Mouse (Mus musculus): ENCODE measurements around the gene Syt3.

DNA sequence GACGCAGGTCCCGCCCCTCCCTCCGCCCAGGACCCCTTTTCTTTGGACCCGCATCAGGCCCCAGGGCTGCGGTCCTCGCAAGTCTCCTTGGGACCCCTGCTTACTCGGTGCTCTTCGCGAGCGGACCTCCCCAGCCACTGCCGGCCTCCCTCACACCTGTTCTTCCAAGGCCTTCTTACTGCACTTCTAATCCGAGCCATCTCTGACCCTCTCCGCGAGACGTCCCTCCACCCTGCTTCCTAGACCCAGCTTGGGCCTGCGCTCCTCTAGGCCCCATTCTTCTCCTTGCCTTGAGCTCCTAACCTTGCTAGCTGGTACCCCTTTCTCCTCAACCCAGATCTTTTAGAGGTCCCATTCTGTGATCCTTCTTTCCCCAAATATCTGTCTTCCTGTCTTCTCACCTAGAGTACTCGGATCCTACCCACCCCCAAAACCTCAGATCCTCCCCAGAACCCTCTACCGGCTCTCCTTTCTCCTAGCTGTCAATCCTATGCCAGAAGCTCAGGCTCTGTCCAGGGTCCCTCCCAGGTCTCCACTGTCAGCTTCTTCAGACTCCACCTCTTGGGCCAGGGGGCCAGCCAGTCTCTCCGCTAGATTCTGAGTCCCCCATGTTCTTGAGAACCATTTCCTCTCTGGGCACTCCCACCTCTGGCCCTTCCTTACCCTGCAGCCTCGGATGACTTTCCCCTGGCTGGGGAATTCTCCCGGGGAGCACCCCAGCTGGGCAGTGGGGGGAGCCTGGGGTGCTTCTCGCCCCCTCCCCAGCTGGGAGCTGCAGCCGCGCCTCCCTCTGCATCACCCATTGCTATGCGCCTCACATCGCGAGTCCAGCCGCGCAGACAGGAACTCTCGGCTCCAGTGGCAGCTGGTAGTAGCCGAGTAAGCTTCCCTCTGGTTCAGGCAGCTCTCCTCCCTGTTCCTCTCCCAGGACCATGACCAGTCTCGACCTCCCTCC, 45.9 kb downstream of the Syt3 start:
- TF ChIP-seq POLR2A (IDR thresholded peaks at IDR 0.05; ENCODE audit: insufficient read length, low read depth) (no peak), MAX (IDR thresholded peaks at IDR 0.05; ENCODE audit: low read depth) (no peak), TCF12 (IDR thresholded peaks at IDR 0.05; ENCODE audit: insufficient read depth, poor library complexity, severe bottlenecking) (no peak), MYOG (IDR thresholded peaks at IDR 0.05; ENCODE audit: control insufficient read depth in 1 of 3, insufficient read depth in 1 of 3, insufficient read length in 2 of 3, low read depth in 2 of 3) (no peak), REST (IDR thresholded peaks at IDR 0.05; ENCODE audit: insufficient read depth, insufficient read length) (no peak)

All from myocyte (in vitro differentiated cells).